Mouse (Mus musculus) thymus, adult 2 months (tissue): ENCODE data around the gene Hoxb3. TPM values are rescaled to one million over a fixed set of nuclear protein-coding genes. Genes with fewer than 3 reads are reported as not detected.

ENCODE experiments used
- DNase-seq: peaks from one replicate; pipeline ENCODE4 v3.0.0; 2021
- H3K27ac ChIP-seq: fragments of 200-500 bp; 2 replicates; pipeline ENCODE4 v1.5.1; 2012; ENCODE audit warnings: low read length, control low read depth; ENCODE audit not compliant: control insufficient read depth, insufficient read depth
- H3K27me3 ChIP-seq: fragments of 200-500 bp; 2 replicates; pipeline ENCODE4 v1.6.1; 2012; ENCODE audit warnings: mild to moderate bottlenecking, low read length, moderate library complexity, mixed read lengths; ENCODE audit not compliant: control insufficient read depth, insufficient read depth
- H3K36me3 ChIP-seq: fragments of 200-500 bp; 2 replicates; pipeline ENCODE4 v1.6.1; 2012; ENCODE audit warnings: mild to moderate bottlenecking, low read length, moderate library complexity; ENCODE audit not compliant: control insufficient read depth, insufficient read depth
- H3K4me1 ChIP-seq: fragments of 200-500 bp; replicated peaks from 2 replicates; pipeline ENCODE4 v1.6.1; 2012; ENCODE audit warnings: low read length; ENCODE audit not compliant: control insufficient read depth, insufficient read depth
- H3K4me3 ChIP-seq: fragments of 200-500 bp; 2 replicates; pipeline ENCODE4 v1.5.1; 2012; ENCODE audit warnings: mild to moderate bottlenecking, low read length, control low read depth, moderate library complexity; ENCODE audit not compliant: control insufficient read depth, insufficient read depth
- CTCF ChIP-seq: fragments of 200-500 bp; IDR thresholded peaks from 2 replicates; pipeline ENCODE4 v1.5.1; 2012; ENCODE audit warnings: mild to moderate bottlenecking, control low read depth, low read length, moderate library complexity, borderline replicate concordance; ENCODE audit not compliant: control insufficient read depth, poor library complexity, insufficient read depth; ENCODE audit errors: extremely low read depth
- POLR2A ChIP-seq: fragments of 200-500 bp; IDR thresholded peaks from 2 replicates; pipeline ENCODE4 v1.6.1; 2012; ENCODE audit warnings: mild to moderate bottlenecking, low read length, control low read depth, moderate library complexity; ENCODE audit not compliant: control insufficient read depth, poor library complexity, insufficient read depth; ENCODE audit errors: extremely low read depth
- WGBS: fragments of 180-500 bp; shearing (Covaris S2); methylation state at CpG from one replicate; pipeline ENCODE4 v1.1.7; 2018; 5-methylcytosine and 5-hydroxymethylcytosine counted together
- polyA plus RNA-seq: library from polyadenylated mRNA; depleted of rRNA; stranded (reverse); fragments of >200 nt; gene quantifications from 2 replicates; pipeline ENCODE4 v1.2.3, GENCODE M21; 2012

Hoxb3 gene
- polyA plus RNA-seq, 1 experiment = 1.1 TPM

- WGBS = 94% methylated on average over 7 of the region's 7 CpGs
- Histone ChIP-seq H3K36me3 (no peaks in the 10 kb centered on the region), H3K4me3 (no peak overlapping the region), H3K27ac (no peak overlapping the region), H3K27me3 (no peaks in the 10 kb centered on the region; the same call in 1 of the 2 replicates), H3K4me1 (no peaks in the 10 kb centered on the region)
- no peak for DNase-seq
- TF ChIP-seq CTCF = no peak
- no peak for TF ChIP-seq POLR2A
These were observed 4.0 kb downstream of the Hoxb3 start for GRCm38 (mm10) chr11:96327122-96327521.

GRCm38 (mm10) chr11:96327750-96328149, 4.6 kb downstream of the Hoxb3 start:
- Histone ChIP-seq H3K27me3 (no peaks in the 10 kb centered on the region; the same call in 1 of the 2 replicates), H3K4me3 (no peak overlapping the region), H3K36me3 (no peaks in the 10 kb centered on the region), H3K27ac (no peak overlapping the region), H3K4me1 (no peaks in the 10 kb centered on the region)
- no peak for TF ChIP-seq CTCF
- no peak for TF ChIP-seq POLR2A
- no peak for DNase-seq
- WGBS = 89% methylated on average over 5 of the region's 5 CpGs

- Histone ChIP-seq H3K36me3 (no peaks in the 10 kb centered on the region), H3K4me3 (no peak overlapping the region), H3K27me3 (no peaks in the 10 kb centered on the region; the same call in 1 of the 2 replicates), H3K27ac (no peak overlapping the region), H3K4me1 (no peaks in the 10 kb centered on the region)
- TF ChIP-seq CTCF (no peak), POLR2A (no peak)
- DNase-seq = no peak
- WGBS = 93% methylated on average over 8 of the region's 8 CpGs
These were observed 5.5 kb downstream of the Hoxb3 start for GRCm38 (mm10) chr11:96328605-96329004.

- Histone ChIP-seq H3K4me1 (no peaks in the 10 kb centered on the region), H3K27ac (no peak overlapping the region), H3K36me3 (no peaks in the 10 kb centered on the region), H3K4me3 (no peak overlapping the region), H3K27me3 (no peaks in the 10 kb centered on the region; the same call in 1 of the 2 replicates)
- TF ChIP-seq POLR2A (no peak), CTCF (no peak)
- DNase-seq = no peak
- 61% methylated on average over 8 of the region's 8 CpGs for WGBS
These were observed 9.0 kb downstream of the Hoxb3 start for GRCm38 (mm10) chr11:96332105-96332504.

- no peaks in the 10 kb centered on the region for H3K36me3 ChIP-seq
- WGBS = 71% methylated on average over 35 of the region's 35 CpGs
- TF ChIP-seq POLR2A = no peak
- TF ChIP-seq CTCF = no peak
- DNase-seq = no peak
- H3K4me1 ChIP-seq = no peaks in the 10 kb centered on the region
- H3K27ac ChIP-seq = no peak overlapping the region
- H3K27me3 ChIP-seq = no peaks in the 10 kb centered on the region; the same call in 1 of the 2 replicates
- no peak overlapping the region for H3K4me3 ChIP-seq
These were observed 9.5 kb downstream of the Hoxb3 start for GRCm38 (mm10) chr11:96332618-96333032.

- 90% methylated on average over 17 of the region's 17 CpGs for WGBS
- Histone ChIP-seq H3K27ac (no peak overlapping the region), H3K27me3 (no peaks in the 10 kb centered on the region; the same call in 1 of the 2 replicates), H3K36me3 (no peaks in the 10 kb centered on the region), H3K4me3 (no peak overlapping the region), H3K4me1 (no peaks in the 10 kb centered on the region)
- no peak for DNase-seq
- TF ChIP-seq CTCF = no peak
- TF ChIP-seq POLR2A = no peak
These were observed 10.3 kb downstream of the Hoxb3 start for GRCm38 (mm10) chr11:96333241-96334001.
